Mouse (Mus musculus): ENCODE data around the gene Sowaha. TPM values are rescaled to one million over a fixed set of nuclear protein-coding genes. Genes with fewer than 3 reads are reported as not detected.

The Sowaha gene
- 0.31 and 0.32 TPM in 2 replicates for polyA plus RNA-seq (2015; fragmentation: Nextera tagmentation; extraction: Ambion mirVana)

- H3K27me3 ChIP-seq (replicated peaks; ENCODE audit: control insufficient read depth, insufficient read depth, low read length), result peaks cover 47% of the 10 kb centered on the region
- peak within 1 kb of the TSS; percentile 90 for H3K4me2 ChIP-seq (ENCODE audit: low read depth, low read length)
- peak within 1 kb of the TSS; percentile 61 for H3K9ac ChIP-seq (ENCODE audit: low read depth, low read length)
- H3K4me3 ChIP-seq (ENCODE audit: low read length), result peak within 1 kb of the TSS; percentile 58
- WGBS, result 3% methylated on average over 40 of the region's 40 CpGs
- ATAC-seq, result peak; percentile 84
- no peaks in the 10 kb centered on the region for H3K9me3 ChIP-seq (ENCODE audit: control insufficient read depth, low read length)
- H3K4me1 ChIP-seq (ENCODE audit: control insufficient read depth, insufficient read depth, low read length), result peaks cover 15% of the 10 kb centered on the region; the same call in 1 of the 2 replicates
- no peak within 1 kb of the TSS for H3K27ac ChIP-seq (ENCODE audit: low read length)
- H3K36me3 ChIP-seq (ENCODE audit: control insufficient read depth, insufficient read depth, low read length), result no peaks in the 10 kb centered on the region
These were observed at the start of gene Sowaha, which contains the start of gene Gm9945 for GRCm38 (mm10) chr11:53479783-53480301. Sowaha (minus strand) TSS chr11:53480274. Gm9945 (plus strand) TSS chr11:53480166.

- Histone ChIP-seq H3K36me3 (ENCODE audit: control insufficient read depth, insufficient read depth, low read length) (peaks cover 3% of the 10 kb centered on the region), H3K9ac (ENCODE audit: low read depth, low read length) (no peak overlapping the region), H3K4me1 (ENCODE audit: control insufficient read depth, insufficient read depth, low read length) (peaks cover 14% of the 10 kb centered on the region), H3K4me3 (ENCODE audit: low read length) (no peak overlapping the region), H3K27ac (ENCODE audit: low read length) (no peak overlapping the region), H3K27me3 (replicated peaks; ENCODE audit: control insufficient read depth, insufficient read depth, low read length) (no peaks in the 10 kb centered on the region), H3K4me2 (ENCODE audit: low read depth, low read length) (no peak overlapping the region), H3K9me3 (ENCODE audit: control insufficient read depth, low read length) (no peaks in the 10 kb centered on the region)
- no peak for ATAC-seq
- 51% methylated on average over 6 of the region's 6 CpGs for WGBS
These were observed 49.1 kb upstream of the Sowaha start for GRCm38 (mm10) chr11:53529253-53529557.

DNA sequence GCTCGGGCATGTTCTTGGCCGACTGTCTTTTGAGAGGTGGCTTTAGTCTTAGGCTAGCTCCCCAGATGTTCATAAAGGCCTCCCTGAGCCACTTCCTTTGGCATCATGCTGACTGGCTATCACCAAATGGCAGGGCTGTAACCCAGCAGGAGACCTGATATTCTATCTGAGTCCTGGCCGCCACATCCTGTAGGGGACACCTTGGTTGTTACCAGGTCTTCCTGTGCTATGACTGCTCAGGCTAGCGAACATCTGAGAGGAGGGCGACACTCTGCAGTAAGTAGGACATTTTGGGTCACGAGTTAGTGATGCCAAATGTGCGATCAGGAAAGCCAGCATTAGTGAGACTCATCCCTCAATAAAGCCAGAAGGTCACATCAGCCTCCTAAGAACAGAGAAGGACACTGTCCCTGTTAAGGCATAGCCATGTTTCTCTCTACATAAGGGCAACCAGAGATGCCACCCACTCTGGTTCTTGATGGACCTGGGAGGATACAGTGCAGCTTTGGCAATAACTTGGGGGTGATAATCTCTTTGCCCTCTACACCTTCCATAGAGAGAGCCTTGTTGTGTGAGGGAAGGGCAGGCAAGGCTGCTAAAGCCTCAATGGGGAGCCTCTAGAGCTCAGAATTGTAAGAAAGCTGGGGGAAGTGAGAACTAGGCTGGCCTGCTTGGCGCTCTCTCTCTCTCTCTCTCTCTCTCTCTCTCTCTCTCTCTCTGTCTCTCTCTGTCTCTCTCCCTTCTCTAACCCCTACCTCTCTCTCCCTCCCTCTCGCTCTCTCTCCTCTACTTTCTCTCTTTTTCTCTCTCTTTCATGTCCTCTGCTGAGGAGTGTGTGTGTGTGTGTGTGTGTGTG lies 48.6 kb upstream of the Sowaha start:
- ATAC-seq, result no peak
- Histone ChIP-seq H3K9ac (ENCODE audit: low read depth, low read length) (no peak overlapping the region), H3K9me3 (ENCODE audit: control insufficient read depth, low read length) (no peaks in the 10 kb centered on the region), H3K27me3 (replicated peaks; ENCODE audit: control insufficient read depth, insufficient read depth, low read length) (no peaks in the 10 kb centered on the region), H3K4me2 (ENCODE audit: low read depth, low read length) (no peak overlapping the region), H3K27ac (ENCODE audit: low read length) (no peak overlapping the region), H3K36me3 (ENCODE audit: control insufficient read depth, insufficient read depth, low read length) (peaks cover 2% of the 10 kb centered on the region; the same call in 1 of the 2 replicates), H3K4me1 (ENCODE audit: control insufficient read depth, insufficient read depth, low read length) (peaks cover 14% of the 10 kb centered on the region), H3K4me3 (ENCODE audit: low read length) (no peak overlapping the region)
- whole genome bisulfite sequencing, result 76% methylated on average over 9 of the region's 9 CpGs

DNA sequence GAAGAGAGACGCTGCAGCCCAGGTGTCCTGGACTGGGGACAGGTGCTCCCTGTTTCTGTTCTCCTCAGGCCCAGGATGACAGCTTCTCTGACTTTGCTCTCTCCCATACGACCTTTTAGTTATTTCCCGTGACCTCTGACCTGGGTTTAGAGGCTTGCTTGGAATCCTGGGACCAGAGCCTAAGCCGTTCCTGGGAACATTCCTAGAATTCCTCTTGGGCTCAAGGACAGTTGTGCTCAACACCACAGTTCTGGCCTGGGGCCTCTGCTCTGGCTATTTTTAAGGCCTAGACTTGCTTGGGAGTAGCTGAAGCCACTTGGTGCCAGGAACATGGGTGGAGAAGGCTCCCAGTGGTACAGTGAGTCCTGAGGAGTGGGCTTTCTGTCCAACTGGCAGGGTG lies 45.4 kb upstream of the Sowaha start:
- Histone ChIP-seq H3K27ac (ENCODE audit: low read length) (no peak overlapping the region), H3K4me1 (ENCODE audit: control insufficient read depth, insufficient read depth, low read length) (peaks cover 32% of the 10 kb centered on the region), H3K27me3 (replicated peaks; ENCODE audit: control insufficient read depth, insufficient read depth, low read length) (no peaks in the 10 kb centered on the region), H3K36me3 (ENCODE audit: control insufficient read depth, insufficient read depth, low read length) (no peaks in the 10 kb centered on the region), H3K4me2 (ENCODE audit: low read depth, low read length) (no peak overlapping the region), H3K9me3 (ENCODE audit: control insufficient read depth, low read length) (no peaks in the 10 kb centered on the region), H3K9ac (ENCODE audit: low read depth, low read length) (no peak overlapping the region), H3K4me3 (ENCODE audit: low read length) (no peak overlapping the region)
- 53% methylated on average over 4 of the region's 4 CpGs for WGBS
- ATAC-seq, result no peak

GRCm38 (mm10) chr11:53524905-53525304 lies 44.8 kb upstream of the Sowaha start:
- 74% methylated on average over 6 of the region's 6 CpGs for WGBS
- peaks cover 35% of the 10 kb centered on the region for H3K4me1 ChIP-seq (ENCODE audit: control insufficient read depth, insufficient read depth, low read length)
- no peaks in the 10 kb centered on the region for H3K36me3 ChIP-seq (ENCODE audit: control insufficient read depth, insufficient read depth, low read length)
- H3K4me2 ChIP-seq (ENCODE audit: low read depth, low read length), result no peak overlapping the region
- H3K9ac ChIP-seq (ENCODE audit: low read depth, low read length), result no peak overlapping the region
- H3K27me3 ChIP-seq (replicated peaks; ENCODE audit: control insufficient read depth, insufficient read depth, low read length), result no peaks in the 10 kb centered on the region
- no peaks in the 10 kb centered on the region for H3K9me3 ChIP-seq (ENCODE audit: control insufficient read depth, low read length)
- ATAC-seq, result no peak
- H3K4me3 ChIP-seq (ENCODE audit: low read length), result no peak overlapping the region
- H3K27ac ChIP-seq (ENCODE audit: low read length), result no peak overlapping the region

GRCm38 (mm10) chr11:53523545-53524405 lies 43.7 kb upstream of the Sowaha start:
- H3K4me1 ChIP-seq (ENCODE audit: control insufficient read depth, insufficient read depth, low read length), result peaks cover 36% of the 10 kb centered on the region
- 74% methylated on average over 14 of the region's 14 CpGs for WGBS

GRCm38 (mm10) chr11:53522930-53523329 lies 42.9 kb upstream of the Sowaha start:
- Histone ChIP-seq H3K9ac (ENCODE audit: low read depth, low read length) (no peak overlapping the region), H3K4me2 (ENCODE audit: low read depth, low read length) (no peak overlapping the region), H3K27me3 (replicated peaks; ENCODE audit: control insufficient read depth, insufficient read depth, low read length) (no peaks in the 10 kb centered on the region), H3K4me3 (ENCODE audit: low read length) (no peak overlapping the region), H3K9me3 (ENCODE audit: control insufficient read depth, low read length) (no peaks in the 10 kb centered on the region), H3K36me3 (ENCODE audit: control insufficient read depth, insufficient read depth, low read length) (no peaks in the 10 kb centered on the region), H3K27ac (ENCODE audit: low read length) (no peak overlapping the region), H3K4me1 (ENCODE audit: control insufficient read depth, insufficient read depth, low read length) (peaks cover 34% of the 10 kb centered on the region)
- 44% methylated on average over 9 of the region's 9 CpGs for WGBS
- no peak for ATAC-seq

More at GRCm38 (mm10) chr11:53523545-53524405, 43.7 kb upstream of the Sowaha start:
- no peaks in the 10 kb centered on the region for H3K36me3 ChIP-seq (ENCODE audit: control insufficient read depth, insufficient read depth, low read length)
- no peaks in the 10 kb centered on the region for H3K9me3 ChIP-seq (ENCODE audit: control insufficient read depth, low read length)
- no peak for ATAC-seq
- H3K9ac ChIP-seq (ENCODE audit: low read depth, low read length), result no peak overlapping the region
- no peak overlapping the region for H3K4me3 ChIP-seq (ENCODE audit: low read length)
- H3K27me3 ChIP-seq (replicated peaks; ENCODE audit: control insufficient read depth, insufficient read depth, low read length), result no peaks in the 10 kb centered on the region
- H3K27ac ChIP-seq (ENCODE audit: low read length), result no peak overlapping the region
- H3K4me2 ChIP-seq (ENCODE audit: low read depth, low read length), result no peak overlapping the region

DNA sequence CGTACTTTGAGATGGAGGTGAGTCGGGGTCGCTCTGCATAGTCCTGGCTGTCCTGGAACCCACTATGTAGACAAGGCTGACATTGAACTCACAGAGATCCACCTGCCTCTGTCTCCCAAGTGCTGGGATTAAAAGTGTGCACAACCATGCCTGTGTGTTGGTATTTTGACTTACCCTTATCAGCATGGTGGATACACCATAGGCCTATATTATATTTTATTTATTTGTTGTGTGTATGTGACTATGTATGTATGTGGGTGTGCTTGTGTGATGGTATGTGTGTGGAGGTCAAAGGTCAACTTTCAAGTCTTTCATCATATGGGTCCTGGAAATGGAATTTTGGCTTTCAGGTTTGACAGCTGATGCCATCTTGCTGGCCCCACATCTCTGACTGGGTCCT lies 42.3 kb upstream of the Sowaha start:
- ATAC-seq, result no peak
- Histone ChIP-seq H3K9ac (ENCODE audit: low read depth, low read length) (no peak overlapping the region), H3K4me1 (ENCODE audit: control insufficient read depth, insufficient read depth, low read length) (peaks cover 34% of the 10 kb centered on the region), H3K4me3 (ENCODE audit: low read length) (no peak overlapping the region), H3K4me2 (ENCODE audit: low read depth, low read length) (no peak overlapping the region), H3K27me3 (replicated peaks; ENCODE audit: control insufficient read depth, insufficient read depth, low read length) (no peaks in the 10 kb centered on the region), H3K27ac (ENCODE audit: low read length) (no peak overlapping the region), H3K9me3 (ENCODE audit: control insufficient read depth, low read length) (no peaks in the 10 kb centered on the region), H3K36me3 (ENCODE audit: control insufficient read depth, insufficient read depth, low read length) (no peaks in the 10 kb centered on the region)
- WGBS, result 92% methylated on average over 3 of the region's 3 CpGs

DNA sequence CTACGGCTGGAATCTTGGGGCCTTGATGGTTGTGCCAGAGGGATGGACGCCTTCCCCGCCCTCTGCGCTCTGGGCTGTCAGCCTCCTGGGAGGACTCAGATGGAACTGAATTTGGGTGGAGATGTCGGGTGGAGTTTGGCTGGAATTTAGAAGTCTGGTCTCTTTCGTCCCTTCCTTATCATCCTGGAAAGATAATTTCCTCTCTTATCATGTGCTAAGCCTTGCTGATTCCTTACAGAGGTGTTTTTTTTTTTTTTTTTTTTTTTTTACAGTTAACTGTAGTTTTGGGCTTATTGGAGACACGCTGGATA lies 41.7 kb upstream of the Sowaha start:
- no peaks in the 10 kb centered on the region for H3K9me3 ChIP-seq (ENCODE audit: control insufficient read depth, low read length)
- H3K4me1 ChIP-seq (ENCODE audit: control insufficient read depth, insufficient read depth, low read length), result peaks cover 34% of the 10 kb centered on the region
- 65% methylated on average over 7 of the region's 7 CpGs for WGBS
- H3K4me2 ChIP-seq (ENCODE audit: low read depth, low read length), result peak overlapping the region; percentile 94; the same call in 1 of the 2 replicates
- H3K36me3 ChIP-seq (ENCODE audit: control insufficient read depth, insufficient read depth, low read length), result no peaks in the 10 kb centered on the region
- 0 out of 2 replicates have a peak overlapping the region, but pooled peaks have one; percentile 85 for H3K4me3 ChIP-seq (ENCODE audit: low read length)
- H3K27me3 ChIP-seq (replicated peaks; ENCODE audit: control insufficient read depth, insufficient read depth, low read length), result no peaks in the 10 kb centered on the region
- no peak for ATAC-seq
- H3K9ac ChIP-seq (ENCODE audit: low read depth, low read length), result peak overlapping the region; percentile 40; the same call in 1 of the 2 replicates
- no peak overlapping the region for H3K27ac ChIP-seq (ENCODE audit: low read length)

All from intestine, embryonic 16.5 days (tissue).